Comparison of ENCODE assay signal across 14 mouse cellular contexts in genomic region chr4:32161871-32162656, GRCm38 (mm10).
A peak's percentile ranks its signal among the peaks of the same experiment; 100 is the strongest.
DNase-seq lines count a peak whose midpoint lies in the region; ATAC-seq lines count a peak whose summit lies in the region.
"Had no signal": no experiment of that assay in that cellular context is flagged by ENCODE, and none has a peak within 500 bp of the region (broad histone marks: within the 10 kb centered on the region; RNA-seq: fewer than 3 reads in every experiment).

No protein-coding gene starts in this region.

- H3K4me2 ChIP-seq in heart, embryonic 14.5 days (ENCODE audit: low read length): peak overlapping the region; percentile 31
- H3K4me2 ChIP-seq in forebrain, embryonic 13.5 days: no peak overlapping the region
- H3K4me2 ChIP-seq in hindbrain, embryonic 13.5 days: peak overlapping the region; percentile 16; the same call in 1 of the 2 replicates
- H3K4me2 ChIP-seq in neural tube, embryonic 13.5 days: peak overlapping the region; percentile 7; the same call in 1 of the 2 replicates
- H3K4me2 ChIP-seq: embryonic facial prominence, embryonic 15.5 days; limb, embryonic 13.5 days had no signal

- intact Hi-C loops in heart, postnatal 10 days (cut with DNase I): no loop called here

- no peaks in the 10 kb centered on the region for H3K36me3 ChIP-seq in heart, embryonic 14.5 days (ENCODE audit: control insufficient read depth, insufficient read depth, low read length)
- H3K36me3 ChIP-seq in forebrain, embryonic 13.5 days (ENCODE audit: poor library complexity, severe bottlenecking): no peaks in the 10 kb centered on the region
- H3K36me3 ChIP-seq in hindbrain, embryonic 13.5 days: no peaks in the 10 kb centered on the region
- H3K36me3 ChIP-seq in neural tube, embryonic 13.5 days: no peaks in the 10 kb centered on the region
- H3K36me3 ChIP-seq: embryonic facial prominence, embryonic 15.5 days; limb, embryonic 13.5 days had no signal

- DNase-seq in heart, postnatal 10 days: no peak
- DNase-seq in natural killer cell, adult 2 months (ENCODE audit: low spot score in 2 of 2): no peak
- no peak for DNase-seq in cerebellum, postnatal 36 days
- DNase-seq in layer of hippocampus, adult 11-12 months (ENCODE audit: low spot score): no peak
- DNase-seq: adrenal gland, postnatal 25 days; cerebellum, adult 11 months; kidney, adult 18-20 months; layer of hippocampus, adult 9-11 months had no signal

- 0 out of 2 replicates have a peak, but pooled peaks have one; percentile 33 for ATAC-seq in heart, embryonic 14.5 days (ENCODE audit: insufficient number of reproducible peaks, insufficient read depth, low FRiP score, low read depth)
- ATAC-seq in forebrain, embryonic 13.5 days: peak; percentile 52; the same call in 1 of the 2 replicates
- peak; percentile 45; the same call in 1 of the 2 replicates for ATAC-seq in hindbrain, embryonic 13.5 days (ENCODE audit: low FRiP score)
- ATAC-seq in neural tube, embryonic 13.5 days (ENCODE audit: low read depth): no peak

- no peak overlapping the region for H3K4me3 ChIP-seq in heart, embryonic 14.5 days (ENCODE audit: control insufficient read depth in 1 of 2, insufficient read depth in 1 of 2, low read depth in 1 of 2, low read length in 2 of 2)
- no peak overlapping the region for H3K4me3 ChIP-seq in forebrain, embryonic 13.5 days
- no peak overlapping the region for H3K4me3 ChIP-seq in hindbrain, embryonic 13.5 days
- no peak overlapping the region for H3K4me3 ChIP-seq in neural tube, embryonic 13.5 days
- H3K4me3 ChIP-seq: embryonic facial prominence, embryonic 15.5 days; limb, embryonic 13.5 days had no signal

- no peaks in the 10 kb centered on the region for H3K9me3 ChIP-seq in heart, embryonic 14.5 days (ENCODE audit: control insufficient read depth, low read length)
- H3K9me3 ChIP-seq in forebrain, embryonic 13.5 days (replicated peaks): no peaks in the 10 kb centered on the region
- H3K9me3 ChIP-seq in hindbrain, embryonic 13.5 days: no peaks in the 10 kb centered on the region
- H3K9me3 ChIP-seq in neural tube, embryonic 13.5 days: no peaks in the 10 kb centered on the region
- H3K9me3 ChIP-seq: embryonic facial prominence, embryonic 15.5 days; limb, embryonic 13.5 days had no signal

- 0 out of 2 replicates have a peak, but pooled peaks cover 3% of the 10 kb centered on the region for H3K27me3 ChIP-seq in heart, embryonic 14.5 days (ENCODE audit: control insufficient read depth, insufficient read depth, low read length)
- no peaks in the 10 kb centered on the region for H3K27me3 ChIP-seq in forebrain, embryonic 13.5 days
- no peaks in the 10 kb centered on the region for H3K27me3 ChIP-seq in hindbrain, embryonic 13.5 days
- 0 out of 2 replicates have a peak, but pooled peaks cover 3% of the 10 kb centered on the region for H3K27me3 ChIP-seq in neural tube, embryonic 13.5 days
- H3K27me3 ChIP-seq: embryonic facial prominence, embryonic 15.5 days; limb, embryonic 13.5 days had no signal

- 25% methylated on average over 10 of the region's 10 CpGs for WGBS in heart, embryonic 14.5 days
- 26% methylated on average over 10 of the region's 10 CpGs for WGBS in forebrain, embryonic 13.5 days
- WGBS in hindbrain, embryonic 13.5 days: 35% methylated on average over 10 of the region's 10 CpGs
- WGBS in neural tube, embryonic 13.5 days: 38% methylated on average over 10 of the region's 10 CpGs

- H3K4me1 ChIP-seq in heart, embryonic 14.5 days (ENCODE audit: control insufficient read depth in 2 of 2, insufficient read depth in 2 of 2, low read length in 2 of 2): peaks cover 7 to 14% of the 10 kb centered on the region in 2 experiments
- H3K4me1 ChIP-seq in forebrain, embryonic 13.5 days: peaks cover 52% of the 10 kb centered on the region
- peaks cover 22% of the 10 kb centered on the region for H3K4me1 ChIP-seq in hindbrain, embryonic 13.5 days (replicated peaks)
- peaks cover 28% of the 10 kb centered on the region for H3K4me1 ChIP-seq in neural tube, embryonic 13.5 days (replicated peaks)
- H3K4me1 ChIP-seq: embryonic facial prominence, embryonic 15.5 days had no signal

- no peak overlapping the region for H3K9ac ChIP-seq in heart, embryonic 14.5 days (ENCODE audit: low read length)
- H3K9ac ChIP-seq in forebrain, embryonic 13.5 days: no peak overlapping the region
- H3K9ac ChIP-seq in hindbrain, embryonic 13.5 days: no peak overlapping the region
- no peak overlapping the region for H3K9ac ChIP-seq in neural tube, embryonic 13.5 days
- H3K9ac ChIP-seq: embryonic facial prominence, embryonic 15.5 days; limb, embryonic 13.5 days had no signal

- H3K27ac ChIP-seq in heart, embryonic 14.5 days (replicated peaks in 1 of 2; ENCODE audit: control insufficient read depth in 1 of 2, insufficient read depth in 1 of 2, low read depth in 2 of 2, low read length in 2 of 2): peak overlapping the region; percentile 4 to 51; a peak in 3 of 4 replicates
- no peak overlapping the region for H3K27ac ChIP-seq in forebrain, embryonic 13.5 days
- H3K27ac ChIP-seq in hindbrain, embryonic 13.5 days: peak overlapping the region; percentile 35
- peak overlapping the region; percentile 63 for H3K27ac ChIP-seq in neural tube, embryonic 13.5 days (replicated peaks)
- H3K27ac ChIP-seq: embryonic facial prominence, embryonic 15.5 days; limb, embryonic 13.5 days had no signal
